Mouse (Mus musculus) forebrain, embryonic 10.5 days (tissue): ENCODE results near the gene Nkd2. TPM values are rescaled to one million over a fixed set of nuclear protein-coding genes. Genes with fewer than 3 reads are reported as not detected.
A peak's percentile ranks its signal among the peaks of the same experiment; 100 is the strongest.

ENCODE experiments used
- DNase-seq: peaks from one replicate; pipeline ENCODE4 v3.0.0-alpha.2; 2017; ENCODE audit warnings: low spot score; ENCODE audit errors: extremely low spot score
- H3K27ac ChIP-seq: fragments of 300-500 bp; sonication (generic); 2 replicates; pipeline ENCODE4 v1.5.1; 2016; ENCODE audit warnings: mild to moderate bottlenecking
- H3K27me3 ChIP-seq: fragments of 300-500 bp; sonication (generic); 2 replicates; pipeline ENCODE4 v1.6.1; 2016; ENCODE audit warnings: mild to moderate bottlenecking; ENCODE audit not compliant: poor library complexity, severe bottlenecking
- H3K36me3 ChIP-seq: fragments of 300-500 bp; sonication (generic); replicated peaks from 2 replicates; pipeline ENCODE4 v1.6.1; 2016; ENCODE audit warnings: mild to moderate bottlenecking, moderate library complexity
- H3K4me1 ChIP-seq: fragments of 300-500 bp; sonication (generic); 2 replicates; pipeline ENCODE4 v1.6.1; 2016
- H3K4me3 ChIP-seq: fragments of 300-500 bp; sonication (generic); 2 replicates; pipeline ENCODE4 v1.5.1; 2016; ENCODE audit warnings: mild to moderate bottlenecking, moderate library complexity
- H3K9me3 ChIP-seq: fragments of 300-500 bp; sonication (generic); 2 replicates; pipeline ENCODE4 v1.6.1; 2016; ENCODE audit warnings: mild to moderate bottlenecking, moderate library complexity
- WGBS: fragments of 180-500 bp; shearing (Covaris S2); methylation state at CpG from one replicate; pipeline ENCODE4 v1.1.7; 2016; 5-methylcytosine and 5-hydroxymethylcytosine counted together
- polyA plus RNA-seq: library from polyadenylated mRNA; unstranded; fragments of >200 nt; fragmentation: Nextera tagmentation; extraction: Ambion mirVana; gene quantifications from 2 replicates; pipeline ENCODE4 v1.2.1, GENCODE M21; 2016

Gene Nkd2
- polyA plus RNA-seq = 15.9 and 16.3 TPM in 2 replicates

DNA sequence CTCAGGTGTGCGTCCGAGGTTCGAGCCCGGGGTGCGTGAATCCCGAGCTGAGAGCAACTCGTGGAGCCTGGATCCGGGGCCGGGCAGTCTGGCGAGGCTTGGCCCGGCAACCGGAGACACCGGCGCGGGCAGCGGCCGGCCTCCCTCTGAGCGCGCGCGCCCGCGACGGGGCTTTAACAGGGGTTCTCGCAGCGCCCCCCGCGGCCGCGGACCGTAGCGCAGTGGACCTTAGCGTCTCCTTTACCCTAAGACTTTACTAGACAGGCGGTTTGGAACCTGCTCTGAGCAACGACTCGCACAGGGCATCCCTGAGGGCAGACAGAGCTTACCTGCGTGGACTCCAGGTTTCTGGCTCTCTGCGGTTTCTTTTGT is at the start of gene Nkd2:
Gene Nkd2 (minus strand): TSS at position 167 of the 372 bp plus-strand sequence.
- H3K9me3 ChIP-seq = no peaks in the 10 kb centered on the region
- H3K36me3 ChIP-seq = no peaks in the 10 kb centered on the region
- H3K27me3 ChIP-seq = peaks cover 47% of the 10 kb centered on the region
- peak within 1 kb of the TSS; percentile 82 for H3K27ac ChIP-seq
- 1% methylated on average over 38 of the region's 38 CpGs for WGBS
- peak; percentile 84 for DNase-seq
- H3K4me3 ChIP-seq = peak within 1 kb of the TSS; percentile 78
- peaks cover 21% of the 10 kb centered on the region for H3K4me1 ChIP-seq

- no peak overlapping the region for H3K4me3 ChIP-seq
- H3K4me1 ChIP-seq = peaks cover 13% of the 10 kb centered on the region
- no peak for DNase-seq
- 55% methylated on average over 6 of the region's 6 CpGs for WGBS
- H3K36me3 ChIP-seq = no peaks in the 10 kb centered on the region
- H3K9me3 ChIP-seq = no peaks in the 10 kb centered on the region
- H3K27ac ChIP-seq = peak overlapping the region; percentile 60; the same call in 1 of the 2 replicates
- no peaks in the 10 kb centered on the region for H3K27me3 ChIP-seq
Observed at GRCm38 (mm10) chr13:73892493-73893178, 45.2 kb upstream of the Nkd2 start.

GRCm38 (mm10) chr13:73887415-73887874 is 40.0 kb upstream of the Nkd2 start:
- no peak for DNase-seq
- WGBS = 72% methylated on average over 4 of the region's 4 CpGs
- Histone ChIP-seq H3K27me3 (no peaks in the 10 kb centered on the region), H3K4me1 (peaks cover 16% of the 10 kb centered on the region), H3K9me3 (no peaks in the 10 kb centered on the region), H3K4me3 (no peak overlapping the region), H3K36me3 (no peaks in the 10 kb centered on the region), H3K27ac (peak overlapping the region; percentile 31; the same call in 1 of the 2 replicates)

DNA sequence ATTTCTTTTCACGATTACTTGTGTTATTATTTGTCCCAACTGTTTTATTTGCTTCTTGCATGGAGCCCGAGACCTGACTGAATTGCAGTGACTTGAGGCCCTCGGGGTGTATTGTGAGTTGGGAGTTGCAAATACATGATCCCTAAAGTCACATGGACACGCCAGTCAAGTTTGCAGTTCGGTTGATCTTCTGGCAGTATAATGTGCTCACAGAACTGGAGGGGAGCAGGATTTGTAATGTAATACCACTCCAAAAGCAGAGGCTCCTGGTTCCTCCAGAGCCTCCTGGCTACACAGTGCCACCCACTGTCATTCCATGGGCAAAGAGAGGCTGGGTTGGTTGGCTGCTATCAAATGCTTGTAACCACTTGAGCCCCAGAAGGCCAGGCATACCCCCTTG is 39.2 kb upstream of the Nkd2 start:
- Histone ChIP-seq H3K27me3 (no peaks in the 10 kb centered on the region), H3K9me3 (no peaks in the 10 kb centered on the region), H3K4me1 (peaks cover 12% of the 10 kb centered on the region; the same call in 1 of the 2 replicates), H3K36me3 (no peaks in the 10 kb centered on the region), H3K4me3 (no peak overlapping the region), H3K27ac (no peak overlapping the region; the same call in 1 of the 2 replicates)
- DNase-seq = no peak
- WGBS = 73% methylated on average over 5 of the region's 5 CpGs

- no peaks in the 10 kb centered on the region for H3K9me3 ChIP-seq
- no peak for DNase-seq
- peaks cover 12% of the 10 kb centered on the region; the same call in 1 of the 2 replicates for H3K4me1 ChIP-seq
- H3K27ac ChIP-seq = no peak overlapping the region
- H3K27me3 ChIP-seq = no peaks in the 10 kb centered on the region
- no peaks in the 10 kb centered on the region for H3K36me3 ChIP-seq
- WGBS = 83% methylated on average over 4 of the region's 4 CpGs
- no peak overlapping the region for H3K4me3 ChIP-seq
Observed at GRCm38 (mm10) chr13:73886066-73886465, 38.6 kb upstream of the Nkd2 start.

DNA sequence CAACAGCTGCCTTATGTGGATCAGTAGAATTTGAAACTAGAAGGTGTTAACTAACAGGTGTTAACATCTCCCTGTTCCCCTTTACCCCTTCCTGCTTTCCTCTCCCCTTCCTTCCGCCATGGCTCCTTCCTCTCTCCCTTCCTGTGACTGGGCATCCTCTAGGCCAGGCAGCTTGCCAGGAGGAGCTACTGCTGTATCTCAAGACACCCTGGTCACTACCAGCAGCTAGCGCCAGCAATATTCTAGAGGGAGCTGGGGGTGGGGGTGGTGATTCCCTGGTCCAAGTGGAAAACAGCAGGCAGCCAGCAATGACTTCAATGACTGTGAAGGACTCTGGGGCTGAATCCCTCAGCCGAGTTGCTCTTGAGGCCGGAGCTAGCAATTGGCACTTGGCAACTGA is 38.2 kb upstream of the Nkd2 start:
- 0 out of 2 replicates have a peak overlapping the region, but pooled peaks have one; percentile 13 for H3K27ac ChIP-seq
- no peaks in the 10 kb centered on the region for H3K27me3 ChIP-seq

DNA sequence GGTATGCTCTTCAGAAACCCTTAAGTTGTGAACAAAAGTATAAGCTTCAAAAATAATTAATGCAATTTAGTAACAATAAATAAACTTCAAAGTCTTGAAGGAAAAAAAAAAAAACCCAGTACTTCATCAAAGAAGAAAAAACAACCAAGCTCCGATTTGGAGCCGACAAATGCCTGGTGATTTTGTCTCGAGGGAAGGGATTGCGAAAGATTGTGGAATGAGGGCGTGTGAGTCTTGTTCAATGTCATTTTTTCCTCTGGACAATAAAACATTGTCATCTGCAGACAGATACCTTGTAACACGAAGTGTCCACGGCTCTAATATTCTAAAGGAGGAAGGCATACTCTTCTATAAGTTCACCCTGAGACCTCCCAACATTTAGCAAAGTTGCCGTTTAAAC is 33.9 kb upstream of the Nkd2 start:
- 82% methylated on average over 8 of the region's 8 CpGs for WGBS
- H3K4me1 ChIP-seq = 0 out of 2 replicates have a peak, but pooled peaks cover 4% of the 10 kb centered on the region

More for the DNA sequence above, 38.2 kb upstream of the Nkd2 start:
- Histone ChIP-seq H3K4me1 (peaks cover 12% of the 10 kb centered on the region; the same call in 1 of the 2 replicates), H3K9me3 (no peaks in the 10 kb centered on the region), H3K36me3 (no peaks in the 10 kb centered on the region), H3K4me3 (no peak overlapping the region)
- no peak for DNase-seq
- WGBS = 81% methylated on average over 4 of the region's 4 CpGs

DNA sequence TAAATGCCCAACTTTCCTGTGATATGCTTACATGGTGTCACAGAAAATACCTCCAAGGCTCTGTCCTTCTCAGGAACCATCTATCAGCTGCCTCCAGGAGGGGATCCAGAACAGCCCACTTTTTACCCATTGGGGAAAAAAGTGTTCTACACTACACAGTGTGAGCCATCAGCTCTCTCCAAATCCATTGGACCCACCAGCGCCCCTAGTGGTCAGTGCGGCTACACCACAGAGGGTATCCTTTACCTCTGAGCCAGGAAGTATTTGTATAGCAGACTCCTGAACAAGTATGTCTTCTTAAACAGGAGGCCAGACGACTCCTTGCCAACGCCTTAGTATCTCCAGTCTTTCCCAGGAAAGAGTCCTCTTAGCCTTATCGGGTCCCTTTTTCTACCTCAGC is 32.4 kb upstream of the Nkd2 start:
- H3K36me3 ChIP-seq = no peaks in the 10 kb centered on the region
- H3K4me3 ChIP-seq = no peak overlapping the region
- no peaks in the 10 kb centered on the region for H3K4me1 ChIP-seq
- no peak overlapping the region for H3K27ac ChIP-seq
- H3K27me3 ChIP-seq = no peaks in the 10 kb centered on the region
- H3K9me3 ChIP-seq = peaks cover 5% of the 10 kb centered on the region; the same call in 1 of the 2 replicates
- DNase-seq = no peak
- WGBS = 86% methylated on average over 5 of the region's 5 CpGs

More for the DNA sequence above, 33.9 kb upstream of the Nkd2 start:
- Histone ChIP-seq H3K9me3 (peaks cover 5% of the 10 kb centered on the region; the same call in 1 of the 2 replicates), H3K27ac (no peak overlapping the region), H3K27me3 (no peaks in the 10 kb centered on the region), H3K36me3 (no peaks in the 10 kb centered on the region), H3K4me3 (no peak overlapping the region)
- no peak for DNase-seq

GRCm38 (mm10) chr13:73872159-73872558 is 24.7 kb upstream of the Nkd2 start:
- 77% methylated on average over 2 of the region's 2 CpGs for WGBS
- no peak for DNase-seq
- H3K9me3 ChIP-seq = no peaks in the 10 kb centered on the region
- no peaks in the 10 kb centered on the region for H3K27me3 ChIP-seq
- no peak overlapping the region for H3K27ac ChIP-seq
- H3K36me3 ChIP-seq = no peaks in the 10 kb centered on the region
- no peak overlapping the region for H3K4me3 ChIP-seq
- H3K4me1 ChIP-seq = peaks cover 12% of the 10 kb centered on the region

- peak overlapping the region; percentile 78 for H3K4me3 ChIP-seq
- H3K27me3 ChIP-seq = peaks cover 47% of the 10 kb centered on the region
- peaks cover 21% of the 10 kb centered on the region for H3K4me1 ChIP-seq
- H3K27ac ChIP-seq = peak overlapping the region; percentile 82
- H3K36me3 ChIP-seq = no peaks in the 10 kb centered on the region
- H3K9me3 ChIP-seq = no peaks in the 10 kb centered on the region
- WGBS = under 1% methylated on average over 58 of the region's 65 CpGs
- no peak for DNase-seq
Observed at GRCm38 (mm10) chr13:73846589-73847464, 604 bp downstream of the Nkd2 start.

DNA sequence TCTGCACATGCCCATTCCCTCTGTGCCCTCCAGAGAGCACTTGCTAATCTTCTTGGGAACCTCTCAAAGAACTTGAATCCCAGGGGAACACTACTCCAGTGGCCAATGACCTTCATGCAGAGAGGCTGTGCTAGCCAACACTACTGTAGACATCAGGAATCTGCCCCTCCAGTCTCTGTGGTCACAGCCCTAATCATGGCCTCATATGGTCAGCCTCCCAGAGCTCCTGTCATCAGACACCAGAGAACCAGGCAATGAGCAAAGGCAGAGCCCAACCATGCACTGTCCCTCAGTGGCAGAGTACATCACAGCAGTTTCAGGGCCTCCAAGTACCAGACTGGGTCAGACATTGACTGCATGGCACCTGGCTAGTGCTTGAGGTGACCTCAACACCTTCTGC is 4.7 kb downstream of the Nkd2 start:
- H3K4me1 ChIP-seq = peaks cover 29% of the 10 kb centered on the region
- H3K27ac ChIP-seq = no peak overlapping the region
- 0 out of 2 replicates have a peak, but pooled peaks cover 3% of the 10 kb centered on the region for H3K36me3 ChIP-seq
- no peak overlapping the region for H3K4me3 ChIP-seq
- DNase-seq = no peak
- H3K27me3 ChIP-seq = peaks cover 36% of the 10 kb centered on the region
- no peaks in the 10 kb centered on the region for H3K9me3 ChIP-seq

GRCm38 (mm10) chr13:73839740-73840139 is 7.7 kb downstream of the Nkd2 start:
- Histone ChIP-seq H3K9me3 (no peaks in the 10 kb centered on the region), H3K36me3 (0 out of 2 replicates have a peak, but pooled peaks cover 3% of the 10 kb centered on the region), H3K27me3 (peaks cover 6% of the 10 kb centered on the region), H3K27ac (no peak overlapping the region), H3K4me1 (peaks cover 15% of the 10 kb centered on the region), H3K4me3 (no peak overlapping the region)
- DNase-seq = no peak
- WGBS = 81% methylated on average over 4 of the region's 4 CpGs
